Mouse (Mus musculus) limb, embryonic 13.5 days (tissue): ENCODE results near the gene Sox13. TPM values are rescaled to one million over a fixed set of nuclear protein-coding genes. Genes with fewer than 3 reads are reported as not detected.

ENCODE experiments used
- ATAC-seq: fragments of 200-750 bp; cut with Nextera tagmentation; 2 replicates; pipeline ENCODE4 v1.8.0; 2017; ENCODE audit warnings: low read depth, moderate number of reproducible peaks, moderate TSS enrichment; ENCODE audit not compliant: low FRiP score
- H3K27ac ChIP-seq: fragments of 300-500 bp; sonication (generic); 2 replicates; pipeline ENCODE4 v1.5.1; 2015; ENCODE audit warnings: inconsistent platforms, mild to moderate bottlenecking, moderate library complexity
- H3K27me3 ChIP-seq: fragments of 300-500 bp; sonication (generic); 2 replicates; pipeline ENCODE4 v1.6.1; 2015; ENCODE audit warnings: mild to moderate bottlenecking, inconsistent platforms
- H3K36me3 ChIP-seq: fragments of 300-500 bp; sonication (generic); 2 replicates; pipeline ENCODE4 v1.6.1; 2015; ENCODE audit warnings: inconsistent platforms, mild to moderate bottlenecking, moderate library complexity
- H3K4me1 ChIP-seq: fragments of 300-500 bp; sonication (generic); 2 replicates; pipeline ENCODE4 v1.6.1; 2015; ENCODE audit warnings: inconsistent platforms
- H3K4me2 ChIP-seq: fragments of 300-500 bp; sonication (generic); replicated peaks from 2 replicates; pipeline ENCODE4 v1.6.1; 2015; ENCODE audit warnings: inconsistent platforms, mild to moderate bottlenecking, moderate library complexity
- H3K4me3 ChIP-seq: fragments of 300-500 bp; sonication (generic); 2 replicates; pipeline ENCODE4 v1.5.1; 2015; ENCODE audit warnings: moderate library complexity, mild to moderate bottlenecking, inconsistent platforms
- H3K9ac ChIP-seq: fragments of 300-500 bp; sonication (generic); 2 replicates; pipeline ENCODE4 v1.6.1; 2015; ENCODE audit warnings: mild to moderate bottlenecking, inconsistent platforms
- H3K9me3 ChIP-seq: fragments of 300-500 bp; sonication (generic); 2 replicates; pipeline ENCODE4 v1.6.1; 2016; ENCODE audit warnings: inconsistent platforms
- WGBS: fragments of 180-500 bp; shearing (Covaris S2); methylation state at CpG from one replicate; pipeline ENCODE4 v1.1.7; 2015; 5-methylcytosine and 5-hydroxymethylcytosine counted together
- polyA plus RNA-seq: library from polyadenylated mRNA; unstranded; fragments of >200 nt; fragmentation: Nextera tagmentation; extraction: Ambion mirVana; gene quantifications from 2 replicates; pipeline ENCODE4 v1.2.1, GENCODE M21; 2015

Sox13 gene
- polyA plus RNA-seq, 1 experiment from 2014 or later: 3.9 TPM

DNA sequence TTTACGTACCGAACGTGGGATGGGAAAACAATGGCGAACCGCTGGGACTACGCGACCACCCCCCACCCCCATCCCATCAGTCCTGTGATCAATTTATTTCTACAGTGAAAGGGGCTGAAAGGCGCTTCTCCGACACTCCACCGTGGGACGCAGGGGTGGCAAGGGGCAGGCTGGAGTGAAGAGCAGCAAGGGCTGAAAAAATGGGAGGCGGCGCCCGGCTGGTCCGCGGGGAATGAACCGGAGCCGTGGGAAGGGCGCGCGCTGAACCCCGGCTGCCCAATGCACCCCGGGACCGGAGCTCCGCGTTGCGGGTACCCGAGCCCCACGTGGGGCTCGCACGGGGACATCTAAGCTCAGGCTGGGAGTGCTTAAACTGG is 1.0 kb downstream of the Sox13 start:
- no peaks in the 10 kb centered on the region for H3K9me3 ChIP-seq
- H3K4me1 ChIP-seq: peaks cover 22% of the 10 kb centered on the region
- H3K36me3 ChIP-seq: no peaks in the 10 kb centered on the region
- H3K4me2 ChIP-seq: peak overlapping the region; percentile 99
- peaks cover 30% of the 10 kb centered on the region for H3K27me3 ChIP-seq
- peak overlapping the region; percentile 80 for H3K9ac ChIP-seq
- ATAC-seq: no peak
- peak overlapping the region; percentile 72 for H3K4me3 ChIP-seq
- under 1% methylated on average over 31 of the region's 31 CpGs for WGBS
- H3K27ac ChIP-seq: no peak overlapping the region

DNA sequence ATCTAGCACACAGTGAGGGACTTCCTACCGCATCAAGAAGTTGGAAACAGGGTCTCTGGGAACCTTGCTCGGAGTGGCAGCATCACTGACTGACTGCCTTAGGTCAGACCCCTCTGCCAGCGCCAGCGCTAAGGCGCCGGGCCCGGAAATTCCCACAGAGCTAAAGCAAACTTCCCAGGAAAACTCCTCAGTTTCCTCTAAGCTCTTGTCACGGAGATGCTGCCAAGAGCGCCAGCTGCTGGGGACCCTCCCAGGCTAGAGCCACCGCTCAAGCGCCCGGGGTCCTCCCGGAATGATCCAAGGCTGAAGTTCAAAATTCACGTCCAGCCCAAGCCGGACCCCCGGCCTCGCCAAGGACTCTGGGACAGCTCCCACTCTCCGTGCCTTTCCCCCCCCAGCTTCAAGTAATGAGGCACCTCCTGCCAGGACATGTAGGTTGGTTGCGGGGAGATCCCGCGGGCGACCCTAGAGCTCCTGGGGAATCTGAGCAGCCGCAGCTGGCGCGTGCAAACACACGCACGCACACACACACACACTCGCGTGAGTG is 1.5 kb downstream of the Sox13 start:
- peak overlapping the region; percentile 99 for H3K4me2 ChIP-seq
- peak overlapping the region; percentile 80 for H3K9ac ChIP-seq
- H3K27ac ChIP-seq: no peak overlapping the region
- no peaks in the 10 kb centered on the region for H3K36me3 ChIP-seq
- H3K27me3 ChIP-seq: peaks cover 33% of the 10 kb centered on the region
- ATAC-seq: 0 out of 2 replicates have a peak, but pooled peaks have one; percentile 22
- WGBS: under 1% methylated on average over 29 of the region's 29 CpGs
- H3K4me3 ChIP-seq: peak overlapping the region; percentile 72
- H3K9me3 ChIP-seq: no peaks in the 10 kb centered on the region
- H3K4me1 ChIP-seq: peaks cover 26% of the 10 kb centered on the region

DNA sequence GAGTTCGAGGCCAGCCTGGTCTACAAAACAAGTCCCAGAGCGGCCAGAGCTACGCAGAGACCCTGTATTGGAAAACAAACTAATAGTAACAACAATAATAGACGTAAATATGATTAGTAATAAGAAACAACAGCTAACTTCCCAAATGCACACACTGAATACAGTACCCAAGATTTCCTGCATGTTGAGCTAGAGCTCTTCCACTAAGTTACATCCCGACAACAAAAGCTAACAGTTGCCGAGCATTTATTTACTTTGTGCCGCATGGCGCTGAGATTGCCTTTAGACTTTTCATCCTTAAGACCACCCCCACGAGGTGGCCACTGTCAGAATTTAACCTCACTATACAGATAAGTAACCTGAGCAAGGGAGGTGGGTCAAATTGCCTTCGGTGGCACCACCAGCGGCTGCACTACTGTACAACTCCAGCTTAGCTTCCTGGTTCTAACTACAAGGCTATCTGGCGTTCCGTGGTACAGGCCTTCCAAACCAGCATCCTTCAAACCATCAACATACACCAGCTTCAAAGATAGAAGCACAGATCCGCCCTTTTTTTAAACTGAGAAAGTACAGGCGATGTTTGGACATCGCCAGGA is 2.1 kb downstream of the Sox13 start:
- Histone ChIP-seq H3K36me3 (no peaks in the 10 kb centered on the region), H3K4me2 (peak overlapping the region; percentile 99), H3K27me3 (peaks cover 33% of the 10 kb centered on the region), H3K4me3 (peak overlapping the region; percentile 72), H3K27ac (no peak overlapping the region), H3K9ac (peak overlapping the region; percentile 80; the same call in 1 of the 2 replicates), H3K9me3 (no peaks in the 10 kb centered on the region), H3K4me1 (peaks cover 29% of the 10 kb centered on the region)
- no peak for ATAC-seq
- 48% methylated on average over 16 of the region's 16 CpGs for WGBS

DNA sequence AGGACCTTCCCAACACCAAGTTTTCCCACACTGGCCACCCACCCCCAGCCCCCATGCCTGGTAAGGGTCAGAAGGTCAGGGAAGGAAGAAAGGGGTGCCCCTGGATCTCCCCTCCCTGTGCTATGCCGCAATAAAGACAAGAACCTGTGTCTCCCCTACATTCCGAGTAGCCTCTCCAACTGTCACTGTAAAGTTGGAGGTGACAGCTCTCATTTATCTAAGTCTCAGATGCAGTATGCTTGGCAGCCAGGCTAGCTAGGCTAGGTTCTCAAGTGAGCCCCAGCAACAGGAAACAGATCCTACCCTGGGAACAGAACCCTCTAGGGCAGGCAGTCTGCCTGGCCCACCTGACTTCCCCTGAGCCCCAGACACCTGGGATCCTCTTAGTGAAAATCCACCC is 3.1 kb downstream of the Sox13 start:
- H3K27me3 ChIP-seq: peaks cover 33% of the 10 kb centered on the region
- 44% methylated on average over 2 of the region's 2 CpGs for WGBS
- H3K4me1 ChIP-seq: peaks cover 29% of the 10 kb centered on the region
- H3K4me3 ChIP-seq: no peak overlapping the region
- H3K36me3 ChIP-seq: no peaks in the 10 kb centered on the region
- no peak overlapping the region for H3K4me2 ChIP-seq
- ATAC-seq: no peak
- H3K9me3 ChIP-seq: no peaks in the 10 kb centered on the region
- no peak overlapping the region for H3K9ac ChIP-seq
- no peak overlapping the region for H3K27ac ChIP-seq

- Histone ChIP-seq H3K4me1 (peaks cover 31% of the 10 kb centered on the region), H3K27ac (no peak overlapping the region), H3K4me3 (no peak overlapping the region), H3K9ac (no peak overlapping the region), H3K4me2 (no peak overlapping the region), H3K9me3 (no peaks in the 10 kb centered on the region), H3K27me3 (peaks cover 33% of the 10 kb centered on the region), H3K36me3 (no peaks in the 10 kb centered on the region)
- WGBS: 37% methylated on average over 3 of the region's 3 CpGs
- ATAC-seq: no peak
Measured at GRCm38 (mm10) chr1:133420491-133420890, 3.7 kb downstream of the Sox13 start.

DNA sequence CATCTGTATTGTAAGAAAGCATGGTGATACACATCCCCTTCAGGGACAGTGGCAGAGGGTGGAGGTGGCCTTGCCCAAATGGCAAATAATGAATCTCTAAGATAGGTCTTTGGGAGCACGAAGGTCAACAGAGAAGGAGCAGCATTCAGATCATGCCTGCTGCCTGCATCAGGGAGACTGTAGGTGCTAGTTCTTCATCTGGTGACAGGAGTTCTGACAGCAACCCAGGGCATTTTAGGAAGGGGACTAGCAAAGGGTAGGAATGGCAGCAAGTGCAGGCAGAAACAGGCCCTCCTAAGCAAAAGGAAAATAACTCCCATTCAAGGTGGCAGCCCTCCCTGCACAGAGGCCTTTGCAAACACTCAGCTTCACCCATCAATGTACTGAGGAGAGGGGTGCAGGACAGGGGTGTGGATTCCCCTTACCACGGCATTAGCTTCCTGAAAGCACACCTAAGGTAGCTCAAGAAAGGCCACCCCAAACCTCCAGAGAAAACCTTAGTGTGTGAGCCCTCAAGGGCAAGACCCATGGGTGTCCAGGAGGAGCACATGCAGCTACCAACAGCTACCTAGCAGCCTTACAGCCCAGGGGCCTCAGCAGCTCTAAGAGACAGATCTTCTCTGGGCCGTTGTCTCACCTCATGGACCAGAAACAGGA is 4.9 kb downstream of the Sox13 start:
- no peaks in the 10 kb centered on the region for H3K36me3 ChIP-seq
- ATAC-seq: no peak
- no peak overlapping the region for H3K4me2 ChIP-seq
- H3K27ac ChIP-seq: no peak overlapping the region
- H3K27me3 ChIP-seq: peaks cover 33% of the 10 kb centered on the region
- no peak overlapping the region for H3K9ac ChIP-seq
- WGBS: 76% methylated on average over 3 of the region's 3 CpGs
- no peak overlapping the region for H3K4me3 ChIP-seq
- peaks cover 36% of the 10 kb centered on the region for H3K4me1 ChIP-seq
- H3K9me3 ChIP-seq: no peaks in the 10 kb centered on the region

- Histone ChIP-seq H3K9me3 (no peaks in the 10 kb centered on the region), H3K4me3 (peak overlapping the region; percentile 30), H3K27me3 (peaks cover 33% of the 10 kb centered on the region), H3K27ac (no peak overlapping the region), H3K4me1 (peaks cover 36% of the 10 kb centered on the region), H3K4me2 (peak overlapping the region; percentile 64), H3K9ac (peak overlapping the region; percentile 53), H3K36me3 (no peaks in the 10 kb centered on the region)
- ATAC-seq: no peak
- 10% methylated on average over 28 of the region's 28 CpGs for WGBS
Measured at GRCm38 (mm10) chr1:133418164-133418800, 5.9 kb downstream of the Sox13 start.

DNA sequence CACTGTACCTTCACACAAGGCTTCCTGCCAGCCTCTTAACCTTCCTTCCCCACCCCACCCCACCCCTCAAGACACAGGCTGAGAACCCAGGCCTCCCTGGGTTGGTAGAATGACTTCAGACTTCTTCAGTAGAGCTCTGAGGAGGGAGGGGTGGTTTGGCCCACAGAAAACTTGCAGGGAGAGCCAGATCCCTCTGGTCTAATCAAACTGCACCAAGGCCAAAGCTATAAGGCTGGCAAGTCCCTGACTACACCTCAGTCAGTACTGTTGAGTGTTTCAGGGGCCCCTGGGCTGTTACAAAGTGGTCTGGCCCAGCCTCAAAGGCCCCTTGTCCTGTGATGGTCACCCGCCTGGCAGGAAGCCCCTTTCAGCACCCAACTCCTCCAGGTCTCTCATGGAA is 6.6 kb downstream of the Sox13 start:
- WGBS: 73% methylated on average over 1 of the region's 1 CpGs
- Histone ChIP-seq H3K4me3 (no peak overlapping the region), H3K4me2 (peak overlapping the region; percentile 64; the same call in 1 of the 2 replicates), H3K9me3 (no peaks in the 10 kb centered on the region), H3K36me3 (no peaks in the 10 kb centered on the region), H3K9ac (0 out of 2 replicates have a peak overlapping the region, but pooled peaks have one; percentile 53), H3K4me1 (peaks cover 34% of the 10 kb centered on the region), H3K27me3 (peaks cover 32% of the 10 kb centered on the region), H3K27ac (no peak overlapping the region)
- no peak for ATAC-seq

DNA sequence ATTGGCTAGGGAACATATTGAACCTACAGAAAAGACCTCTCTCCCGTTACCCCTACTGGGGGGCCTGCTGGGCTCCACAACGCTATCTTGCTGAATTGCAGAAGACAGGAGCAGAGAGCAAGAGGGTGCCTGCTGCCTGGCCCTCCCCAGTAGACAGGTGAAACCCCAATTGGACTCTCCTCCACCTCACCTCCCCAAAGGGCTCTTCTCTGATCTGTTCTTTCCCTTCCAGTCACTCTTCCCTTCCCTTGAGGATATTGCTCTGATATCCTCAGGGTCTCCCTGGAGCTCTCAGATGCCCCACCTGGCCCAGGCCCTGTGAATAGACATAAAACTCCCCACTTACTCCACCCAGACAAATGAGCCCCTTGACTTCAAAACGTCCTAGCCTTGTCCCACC is 7.1 kb downstream of the Sox13 start:
- Histone ChIP-seq H3K9ac (no peak overlapping the region), H3K9me3 (no peaks in the 10 kb centered on the region), H3K4me3 (no peak overlapping the region), H3K36me3 (no peaks in the 10 kb centered on the region), H3K27ac (no peak overlapping the region), H3K4me2 (no peak overlapping the region), H3K27me3 (peaks cover 28% of the 10 kb centered on the region), H3K4me1 (peaks cover 30% of the 10 kb centered on the region)
- no peak for ATAC-seq
- 63% methylated on average over 3 of the region's 3 CpGs for WGBS

DNA sequence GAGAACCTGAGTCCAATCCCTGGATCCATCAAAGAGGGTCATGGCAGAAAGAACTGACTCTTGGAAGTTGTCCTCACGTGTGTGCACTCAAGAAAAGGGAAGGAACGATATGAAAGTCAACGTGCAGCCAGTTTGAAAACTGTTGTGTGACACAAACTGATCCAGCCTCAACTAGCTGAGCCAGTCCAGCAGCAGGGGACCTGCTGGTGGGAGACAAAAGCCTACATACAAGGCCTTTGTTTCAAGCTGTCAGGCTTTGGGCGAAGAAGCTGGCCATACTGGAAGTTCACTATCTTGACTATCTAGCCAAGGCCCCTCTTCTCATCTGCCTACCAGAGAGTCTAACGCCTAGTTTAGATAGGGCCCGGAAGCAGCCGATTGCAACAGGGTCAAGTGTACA is 7.7 kb downstream of the Sox13 start:
- Histone ChIP-seq H3K36me3 (no peaks in the 10 kb centered on the region), H3K9me3 (no peaks in the 10 kb centered on the region), H3K4me1 (peaks cover 28% of the 10 kb centered on the region), H3K4me2 (no peak overlapping the region), H3K27me3 (peaks cover 21% of the 10 kb centered on the region), H3K4me3 (no peak overlapping the region), H3K9ac (no peak overlapping the region), H3K27ac (no peak overlapping the region)
- no peak for ATAC-seq
- 90% methylated on average over 7 of the region's 7 CpGs for WGBS

GRCm38 (mm10) chr1:133415505-133415904 is 8.7 kb downstream of the Sox13 start:
- H3K9ac ChIP-seq: no peak overlapping the region
- peaks cover 28% of the 10 kb centered on the region for H3K4me1 ChIP-seq
- H3K27ac ChIP-seq: no peak overlapping the region
- no peaks in the 10 kb centered on the region for H3K9me3 ChIP-seq
- no peak for ATAC-seq
- H3K4me3 ChIP-seq: no peak overlapping the region
- H3K27me3 ChIP-seq: peaks cover 14% of the 10 kb centered on the region; the same call in 1 of the 2 replicates
- no peak overlapping the region for H3K4me2 ChIP-seq
- H3K36me3 ChIP-seq: no peaks in the 10 kb centered on the region
- WGBS: 74% methylated on average over 6 of the region's 6 CpGs

- Histone ChIP-seq H3K4me3 (no peak overlapping the region), H3K36me3 (no peaks in the 10 kb centered on the region), H3K9me3 (no peaks in the 10 kb centered on the region), H3K4me1 (peaks cover 32% of the 10 kb centered on the region), H3K27ac (no peak overlapping the region), H3K9ac (no peak overlapping the region), H3K4me2 (no peak overlapping the region), H3K27me3 (peaks cover 14% of the 10 kb centered on the region; the same call in 1 of the 2 replicates)
- 58% methylated on average over 7 of the region's 7 CpGs for WGBS
- no peak for ATAC-seq
Measured at GRCm38 (mm10) chr1:133415086-133415485, 9.1 kb downstream of the Sox13 start.
